Mouse (Mus musculus) intestine, embryonic 16.5 days (tissue): ENCODE results near the gene Gm10160. TPM values are rescaled to one million over a fixed set of nuclear protein-coding genes. Genes with fewer than 3 reads are reported as not detected.
"Not testable (repeated sequence)": the region's sequence is repeated elsewhere in the genome, so short reads cannot be mapped to it uniquely, and the experiment has no call there.

Experiments used
- ATAC-seq: fragments of 200-750 bp; cut with Nextera tagmentation; 2 replicates; pipeline ENCODE4 v1.8.0; 2017; ENCODE audit warnings: moderate TSS enrichment, moderate library complexity
- H3K27ac ChIP-seq: fragments of 300-500 bp; sonication (generic); 2 replicates; pipeline ENCODE4 v1.5.1; 2014; ENCODE audit warnings: mild to moderate bottlenecking, low read length
- H3K27me3 ChIP-seq: fragments of 300-500 bp; sonication (generic); replicated peaks from 2 replicates; pipeline ENCODE4 v1.6.1; 2014; ENCODE audit warnings: low read length, control low read depth, mixed read lengths; ENCODE audit not compliant: control insufficient read depth, insufficient read depth
- H3K36me3 ChIP-seq: fragments of 300-500 bp; sonication (generic); 2 replicates; pipeline ENCODE4 v1.6.1; 2014; ENCODE audit warnings: low read length, control low read depth; ENCODE audit not compliant: control insufficient read depth, insufficient read depth
- H3K4me1 ChIP-seq: fragments of 300-500 bp; sonication (generic); 2 replicates; pipeline ENCODE4 v1.6.1; 2014; ENCODE audit warnings: low read length, control low read depth, mixed read lengths; ENCODE audit not compliant: control insufficient read depth, insufficient read depth
- H3K4me2 ChIP-seq: fragments of 300-500 bp; sonication (generic); 2 replicates; pipeline ENCODE4 v1.6.1; 2014; ENCODE audit warnings: low read depth, low read length, control low read depth
- H3K4me3 ChIP-seq: fragments of 300-500 bp; sonication (generic); 2 replicates; pipeline ENCODE4 v1.5.1; 2014; ENCODE audit warnings: mild to moderate bottlenecking, low read length
- H3K9ac ChIP-seq: fragments of 300-500 bp; sonication (generic); 2 replicates; pipeline ENCODE4 v1.6.1; 2014; ENCODE audit warnings: low read depth, low read length
- H3K9me3 ChIP-seq: fragments of 300-500 bp; sonication (generic); 2 replicates; pipeline ENCODE4 v1.6.1; 2016; ENCODE audit warnings: low read length, control low read depth; ENCODE audit not compliant: control insufficient read depth
- WGBS: fragments of 180-500 bp; shearing (Covaris S2); extraction: QIAGEN DNeasy Blood & Tissue Kit; methylation state at CpG from one replicate; pipeline ENCODE4 v1.1.7; 2014; 5-methylcytosine and 5-hydroxymethylcytosine counted together
- polyA plus RNA-seq: library from polyadenylated mRNA; unstranded; fragments of >200 nt; fragmentation: Nextera tagmentation; extraction: Ambion mirVana; gene quantifications from 2 replicates; pipeline ENCODE4 v1.2.1, GENCODE M21; 2015

Gm10160 gene
- polyA plus RNA-seq, 1 experiment from 2014 or later = not detected

- H3K4me3 ChIP-seq = no peak overlapping the region
- H3K4me2 ChIP-seq = no peak overlapping the region
- H3K9ac ChIP-seq = no peak overlapping the region
- no peaks in the 10 kb centered on the region for H3K4me1 ChIP-seq
- ATAC-seq = no peak
- no peak overlapping the region for H3K27ac ChIP-seq
- no peaks in the 10 kb centered on the region for H3K27me3 ChIP-seq
- no peaks in the 10 kb centered on the region for H3K9me3 ChIP-seq
- 67% methylated on average over 7 of the region's 7 CpGs for WGBS
- H3K36me3 ChIP-seq = no peaks in the 10 kb centered on the region
Measured at GRCm38 (mm10) chr7:81840661-81841181, 14.9 kb downstream of the Gm10160 start.

- no peak for ATAC-seq
- no peaks in the 10 kb centered on the region for H3K36me3 ChIP-seq
- WGBS = 59% methylated on average over 6 of the region's 6 CpGs
- H3K4me2 ChIP-seq = no peak overlapping the region
- H3K27me3 ChIP-seq = no peaks in the 10 kb centered on the region
- H3K9ac ChIP-seq = no peak overlapping the region
- H3K27ac ChIP-seq = no peak overlapping the region
- H3K9me3 ChIP-seq = no peaks in the 10 kb centered on the region
- H3K4me3 ChIP-seq = no peak overlapping the region
- no peaks in the 10 kb centered on the region for H3K4me1 ChIP-seq
Measured at GRCm38 (mm10) chr7:81839746-81840145, 15.8 kb downstream of the Gm10160 start.

GRCm38 (mm10) chr7:81837771-81838170 is 17.8 kb downstream of the Gm10160 start:
- H3K9ac ChIP-seq, ATAC-seq, H3K27me3 ChIP-seq, H3K4me2 ChIP-seq, H3K4me1 ChIP-seq, H3K36me3 ChIP-seq, H3K4me3 ChIP-seq, H3K27ac ChIP-seq, H3K9me3 ChIP-seq: not testable (repeated sequence)
- WGBS = 85% methylated on average over 5 of the region's 5 CpGs

- no peak overlapping the region for H3K9ac ChIP-seq
- no peaks in the 10 kb centered on the region for H3K4me1 ChIP-seq
- 90% methylated on average over 5 of the region's 5 CpGs for WGBS
- no peaks in the 10 kb centered on the region for H3K36me3 ChIP-seq
- no peaks in the 10 kb centered on the region for H3K9me3 ChIP-seq
- H3K27me3 ChIP-seq = no peaks in the 10 kb centered on the region
- H3K4me3 ChIP-seq = no peak overlapping the region
- H3K27ac ChIP-seq = no peak overlapping the region
- no peak for ATAC-seq
- no peak overlapping the region for H3K4me2 ChIP-seq
Measured at GRCm38 (mm10) chr7:81835430-81835829, 20.2 kb downstream of the Gm10160 start.

- peaks cover 3% of the 10 kb centered on the region; the same call in 1 of the 2 replicates for H3K4me1 ChIP-seq
- no peak overlapping the region for H3K4me2 ChIP-seq
- H3K9ac ChIP-seq = no peak overlapping the region
- H3K27me3 ChIP-seq = no peaks in the 10 kb centered on the region
- H3K27ac ChIP-seq = no peak overlapping the region
- no peak overlapping the region for H3K4me3 ChIP-seq
- H3K9me3 ChIP-seq = no peaks in the 10 kb centered on the region
- no peak for ATAC-seq
- H3K36me3 ChIP-seq = no peaks in the 10 kb centered on the region
Measured at GRCm38 (mm10) chr7:81834847-81835246, 20.7 kb downstream of the Gm10160 start.

- peak; percentile 93 for ATAC-seq
- under 1% methylated on average over 49 of the region's 58 CpGs for WGBS
- Histone ChIP-seq H3K9ac (peak within 1 kb of the TSS; percentile 92), H3K27me3 (no peaks in the 10 kb centered on the region), H3K36me3 (no peaks in the 10 kb centered on the region), H3K27ac (peak within 1 kb of the TSS; percentile 94), H3K9me3 (no peaks in the 10 kb centered on the region), H3K4me3 (peak within 1 kb of the TSS; percentile 82), H3K4me1 (peaks cover 26% of the 10 kb centered on the region), H3K4me2 (peak within 1 kb of the TSS; percentile 83)
Measured at GRCm38 (mm10) chr7:81829379-81829894, 26.2 kb downstream of the Gm10160 start, which contains the start of gene Btbd1. Btbd1 (minus strand) TSS chr7:81829431.

- H3K9me3 ChIP-seq = no peaks in the 10 kb centered on the region
- H3K4me2 ChIP-seq = peak overlapping the region; percentile 83
- H3K9ac ChIP-seq = peak overlapping the region; percentile 92
- H3K36me3 ChIP-seq = no peaks in the 10 kb centered on the region
- H3K27ac ChIP-seq = peak overlapping the region; percentile 94
- H3K4me3 ChIP-seq = peak overlapping the region; percentile 82
- under 1% methylated on average over 76 of the region's 91 CpGs for WGBS
- ATAC-seq = peak; percentile 71
- H3K27me3 ChIP-seq = no peaks in the 10 kb centered on the region
- H3K4me1 ChIP-seq = peaks cover 30% of the 10 kb centered on the region
Measured at GRCm38 (mm10) chr7:81828681-81829378, 26.8 kb downstream of the Gm10160 start.

- Histone ChIP-seq H3K4me2 (peak overlapping the region; percentile 83), H3K9me3 (no peaks in the 10 kb centered on the region), H3K9ac (peak overlapping the region; percentile 92), H3K4me1 (peaks cover 30% of the 10 kb centered on the region), H3K36me3 (no peaks in the 10 kb centered on the region), H3K27me3 (no peaks in the 10 kb centered on the region), H3K27ac (peak overlapping the region; percentile 94), H3K4me3 (peak overlapping the region; percentile 82)
- 22% methylated on average over 17 of the region's 17 CpGs for WGBS
- peak; percentile 5; the same call in 1 of the 2 replicates for ATAC-seq
Measured at GRCm38 (mm10) chr7:81827806-81828667, 27.6 kb downstream of the Gm10160 start.

GRCm38 (mm10) chr7:81825381-81825780 is 30.2 kb downstream of the Gm10160 start:
- 28% methylated on average over 3 of the region's 3 CpGs for whole genome bisulfite sequencing
- no peak overlapping the region for H3K4me3 ChIP-seq
- H3K9me3 ChIP-seq = no peaks in the 10 kb centered on the region
- H3K27me3 ChIP-seq = no peaks in the 10 kb centered on the region
- H3K4me1 ChIP-seq = peaks cover 30% of the 10 kb centered on the region
- H3K4me2 ChIP-seq = peak overlapping the region; percentile 26; the same call in 1 of the 2 replicates
- no peaks in the 10 kb centered on the region for H3K36me3 ChIP-seq
- no peak overlapping the region for H3K9ac ChIP-seq
- no peak for ATAC-seq
- no peak overlapping the region for H3K27ac ChIP-seq
